Mouse (Mus musculus) embryonic stem cell, embryonic (primary cell): Measurements from ENCODE around the gene Ppp4r4.
"Not testable (repeated sequence)": the region's sequence is repeated elsewhere in the genome, so short reads cannot be mapped to it uniquely, and the experiment has no call there.

ENCODE experiments used
- CTCF ChIA-PET, 4 experiments: fragments of 300-600 bp in 2 of 4; fragments of 350-600 bp in 2 of 4; sonication (Branson Sonifier 250); formaldehyde crosslinking; loops; one replicate each; lab custom pipeline; 2022; ENCODE audit warnings: inconsistent platforms in 2 of 4; lab: Charles Lee
- POLR2A ChIA-PET, 4 experiments: fragments of 300-600 bp in 2 of 4; fragments of 350-600 bp in 2 of 4; sonication (Branson Sonifier 250); formaldehyde crosslinking; loops; one replicate each; lab custom pipeline; 2022; ENCODE audit warnings: antibody characterized with exemption in 4 of 4, inconsistent platforms in 1 of 4; lab: Charles Lee

The Ppp4r4 gene

DNA sequence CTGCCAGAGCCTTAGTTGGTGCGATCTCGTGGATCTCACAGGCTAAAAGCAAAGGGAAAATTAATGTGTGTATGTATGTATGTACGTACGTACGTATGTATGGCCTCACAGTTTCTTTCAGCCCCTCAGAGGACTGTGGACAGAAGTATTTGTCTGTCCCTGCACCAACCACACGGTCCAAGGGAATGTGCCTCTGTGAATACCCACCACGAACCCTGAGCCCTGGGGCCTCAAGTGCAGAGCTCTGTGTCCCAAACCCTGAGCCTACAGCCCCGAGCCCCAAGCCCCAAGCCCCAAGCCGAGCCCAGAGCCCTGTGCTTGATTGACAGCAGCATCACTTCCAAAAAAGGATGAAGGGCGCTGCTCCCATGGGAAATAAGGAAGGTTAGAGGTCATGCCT lies 125.9 kb downstream of the Ppp4r4 start:
- ChIA-PET CTCF (no interaction called here), POLR2A (no interaction called here)

DNA sequence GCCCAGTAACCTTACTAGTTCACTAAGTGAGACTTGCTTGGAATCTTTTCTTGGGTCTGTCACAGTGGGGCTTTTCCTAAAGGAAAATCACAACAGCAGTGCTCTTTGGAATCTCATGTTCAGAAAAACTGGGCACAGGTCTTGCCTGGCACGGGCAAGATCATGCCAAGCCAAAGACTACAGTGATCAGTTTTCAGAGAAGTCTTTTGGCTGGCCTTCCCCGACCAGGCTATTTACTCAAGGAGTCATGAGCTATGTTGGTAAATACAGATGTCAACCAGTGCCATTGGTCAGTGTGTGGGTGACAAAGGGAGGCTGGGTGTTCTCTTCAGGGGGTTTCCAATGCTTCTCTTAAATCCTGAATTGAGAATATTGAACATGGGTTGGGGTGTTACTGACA lies 127.1 kb downstream of the Ppp4r4 start:
- POLR2A ChIA-PET: no interaction called here
- CTCF ChIA-PET: no interaction called here

DNA sequence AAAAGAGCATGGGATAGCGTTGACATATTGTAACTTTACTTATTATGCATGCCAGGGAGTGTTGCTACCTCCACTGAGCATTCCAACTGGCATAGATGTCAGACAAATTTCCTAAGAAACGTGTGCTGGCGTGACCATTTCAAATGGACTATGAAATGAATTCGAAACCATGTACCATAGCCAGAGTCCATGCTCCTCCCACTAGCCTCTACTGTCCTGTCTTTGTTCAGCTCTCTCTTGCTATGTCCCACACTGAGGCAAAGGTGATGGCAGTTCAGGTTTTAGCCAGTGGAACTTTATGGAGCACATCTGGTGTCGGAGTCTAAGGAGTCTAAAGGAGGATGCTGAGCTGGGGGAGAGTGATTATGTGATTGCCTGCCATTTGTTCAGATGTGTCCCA lies 128.0 kb downstream of the Ppp4r4 start:
- ChIA-PET CTCF (no interaction called here), POLR2A (no interaction called here)

DNA sequence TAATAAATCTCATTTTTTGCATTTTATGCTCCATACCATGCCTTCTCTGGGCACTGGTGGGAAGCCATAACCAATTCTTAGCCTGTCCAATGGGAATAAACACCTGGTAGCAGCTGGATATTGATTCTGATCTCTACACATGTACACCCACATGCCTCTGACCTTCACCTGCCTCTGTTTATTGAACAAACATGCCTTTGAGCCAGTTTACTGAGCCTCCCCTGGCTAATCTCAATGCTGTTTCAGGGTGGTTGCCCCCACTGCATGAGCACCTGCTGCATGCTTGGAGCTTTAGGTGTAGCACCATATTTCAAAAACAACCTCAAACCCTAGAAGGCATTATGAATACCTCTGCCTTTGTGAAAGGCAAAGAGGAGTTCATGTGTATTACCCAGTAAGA lies 130.0 kb downstream of the Ppp4r4 start:
- CTCF ChIA-PET, POLR2A ChIA-PET: not testable (repeated sequence)
